Mouse (Mus musculus): ENCODE measurements at regions not wholly inside any gene's neighbourhood (a gene's known extent, or its start where the extent isn't known, plus 50 kb on each side); places are given as distances from the start of the nearest gene placed in this dataset.

- DNase-seq (ENCODE audit: low read depth, low spot score): no peak
Measured at GRCm38 (mm10) chr12:16269706-16270105, 341.1 kb downstream of the Lpin1 start.

GRCm38 (mm10) chr12:16268621-16269165, 342.1 kb downstream of the Lpin1 start:
- DNase-seq (ENCODE audit: low read depth, low spot score): no peak

- no peak for DNase-seq (ENCODE audit: low read depth, low spot score)
Measured at GRCm38 (mm10) chr12:16261465-16261864, 349.3 kb downstream of the Lpin1 start.

GRCm38 (mm10) chr12:16260981-16261380, 349.8 kb downstream of the Lpin1 start:
- DNase-seq (ENCODE audit: low read depth, low spot score): no peak

GRCm38 (mm10) chr12:16260501-16260900, 350.3 kb downstream of the Lpin1 start:
- no peak for DNase-seq (ENCODE audit: low read depth, low spot score)

GRCm38 (mm10) chr12:16250621-16251020, 360.1 kb downstream of the Lpin1 start:
- DNase-seq (ENCODE audit: low read depth, low spot score): no peak

GRCm38 (mm10) chr12:16250096-16250495, 360.7 kb downstream of the Lpin1 start:
- DNase-seq (ENCODE audit: low read depth, low spot score): no peak

- no peak for DNase-seq (ENCODE audit: low read depth, low spot score)
Measured at GRCm38 (mm10) chr12:16239792-16240191, 371.0 kb downstream of the Lpin1 start.

GRCm38 (mm10) chr12:16237498-16237897, 373.3 kb downstream of the Lpin1 start:
- no peak for DNase-seq (ENCODE audit: low read depth, low spot score)

GRCm38 (mm10) chr12:16233559-16233958, 377.2 kb downstream of the Lpin1 start:
- no peak for DNase-seq (ENCODE audit: low read depth, low spot score)

GRCm38 (mm10) chr12:16232828-16233227, 377.9 kb downstream of the Lpin1 start:
- DNase-seq (ENCODE audit: low read depth, low spot score): no peak

GRCm38 (mm10) chr12:16232051-16232450, 378.7 kb downstream of the Lpin1 start:
- no peak for DNase-seq (ENCODE audit: low read depth, low spot score)

GRCm38 (mm10) chr12:16231093-16231492, 379.7 kb downstream of the Lpin1 start:
- no peak for DNase-seq (ENCODE audit: low read depth, low spot score)

GRCm38 (mm10) chr12:16225428-16225827, 385.3 kb downstream of the Lpin1 start:
- no peak for DNase-seq (ENCODE audit: low read depth, low spot score)

- no peak for DNase-seq (ENCODE audit: low read depth, low spot score)
Measured at GRCm38 (mm10) chr12:16222836-16223450, 387.8 kb downstream of the Lpin1 start.

- no peak for DNase-seq (ENCODE audit: low read depth, low spot score)
Measured at GRCm38 (mm10) chr12:16222205-16222604, 388.6 kb downstream of the Lpin1 start.

GRCm38 (mm10) chr12:16221142-16221541, 389.6 kb downstream of the Lpin1 start:
- no peak for DNase-seq (ENCODE audit: low read depth, low spot score)

- no peak for DNase-seq (ENCODE audit: low read depth, low spot score)
Measured at GRCm38 (mm10) chr12:16220561-16220960, 390.2 kb downstream of the Lpin1 start.

GRCm38 (mm10) chr12:16218906-16219305, 391.9 kb downstream of the Lpin1 start:
- DNase-seq (ENCODE audit: low read depth, low spot score): no peak

GRCm38 (mm10) chr12:16210553-16210952, 393.8 kb upstream of the Trib2 start:
- no peak for DNase-seq (ENCODE audit: low read depth, low spot score)

- no peak for DNase-seq (ENCODE audit: low read depth, low spot score)
Measured at GRCm38 (mm10) chr12:16210111-16210510, 393.4 kb upstream of the Trib2 start.

- no peak for DNase-seq (ENCODE audit: low read depth, low spot score)
Measured at GRCm38 (mm10) chr12:16204941-16205340, 388.2 kb upstream of the Trib2 start.

GRCm38 (mm10) chr12:16196917-16197316, 380.2 kb upstream of the Trib2 start:
- DNase-seq (ENCODE audit: low read depth, low spot score): no peak
